Mouse (Mus musculus): ENCODE results near the gene Lzts2. TPM values are rescaled to one million over a fixed set of nuclear protein-coding genes. Genes with fewer than 3 reads are reported as not detected.

Lzts2 gene
- total RNA-seq, 2 experiments from 2014 or later, result 19.2 to 22.9 TPM

DNA sequence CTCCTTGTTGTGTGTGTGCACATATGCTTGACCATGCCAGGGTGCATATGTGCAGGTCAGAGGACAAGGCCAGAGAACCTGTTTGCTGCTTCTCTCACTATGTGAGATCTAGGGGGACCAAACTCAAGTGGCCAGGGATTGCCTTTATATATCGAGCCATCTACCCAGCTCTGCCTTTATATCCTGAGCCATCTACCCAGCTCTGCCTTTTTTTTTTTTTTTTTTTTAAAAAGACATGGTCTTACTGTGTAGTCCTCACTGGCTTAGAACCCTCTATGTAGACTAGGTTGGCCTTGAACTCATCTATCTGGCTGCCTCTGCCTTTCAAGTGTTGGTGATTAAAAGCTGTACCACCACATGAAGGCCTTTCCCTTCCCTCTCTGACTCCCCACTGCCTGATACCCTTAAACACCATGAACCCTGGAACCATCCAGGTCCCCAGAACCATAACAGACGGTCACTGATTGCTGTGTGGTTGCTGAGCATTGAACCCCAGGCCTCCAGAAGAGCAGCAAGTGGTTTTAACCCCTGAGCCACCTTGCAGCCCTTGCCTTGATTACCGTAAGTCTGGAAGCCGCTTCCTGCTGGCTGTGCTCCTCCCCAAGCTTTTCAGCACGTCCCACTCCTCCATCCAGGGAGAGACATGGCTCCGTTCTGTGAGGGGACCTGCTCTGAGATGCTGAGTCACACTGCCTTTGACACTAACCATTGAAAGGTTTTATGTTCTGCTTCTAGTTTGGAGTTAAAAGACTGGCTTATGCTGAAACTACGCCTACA, 10.3 kb upstream of the Lzts2 start:
- DNase-seq, result no peak

DNA sequence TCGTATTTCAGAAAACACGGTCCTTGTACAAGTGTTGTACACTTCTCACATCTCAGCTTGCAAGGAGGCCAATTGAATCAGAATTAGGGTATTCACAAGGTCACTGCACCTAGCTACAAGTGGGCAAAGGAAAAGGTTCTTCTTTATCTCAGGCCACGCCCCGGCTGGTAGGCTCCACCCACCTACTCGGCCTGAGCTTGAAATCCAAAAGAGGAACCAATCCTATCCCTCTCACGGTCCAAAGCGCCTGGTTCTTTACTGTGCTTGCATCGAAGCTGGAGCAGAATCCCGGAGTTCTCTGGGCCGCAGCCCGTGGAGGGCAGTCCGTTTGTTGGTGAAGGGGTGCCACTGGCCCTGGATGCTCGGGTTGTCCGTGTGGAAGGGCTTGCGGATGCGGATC, 8.8 kb upstream of the Lzts2 start, which contains the start of gene Twnk:
Gene Twnk (plus strand): TSS at position 220 of the 400 bp plus-strand sequence.
- DNase-seq, result no peak

DNA sequence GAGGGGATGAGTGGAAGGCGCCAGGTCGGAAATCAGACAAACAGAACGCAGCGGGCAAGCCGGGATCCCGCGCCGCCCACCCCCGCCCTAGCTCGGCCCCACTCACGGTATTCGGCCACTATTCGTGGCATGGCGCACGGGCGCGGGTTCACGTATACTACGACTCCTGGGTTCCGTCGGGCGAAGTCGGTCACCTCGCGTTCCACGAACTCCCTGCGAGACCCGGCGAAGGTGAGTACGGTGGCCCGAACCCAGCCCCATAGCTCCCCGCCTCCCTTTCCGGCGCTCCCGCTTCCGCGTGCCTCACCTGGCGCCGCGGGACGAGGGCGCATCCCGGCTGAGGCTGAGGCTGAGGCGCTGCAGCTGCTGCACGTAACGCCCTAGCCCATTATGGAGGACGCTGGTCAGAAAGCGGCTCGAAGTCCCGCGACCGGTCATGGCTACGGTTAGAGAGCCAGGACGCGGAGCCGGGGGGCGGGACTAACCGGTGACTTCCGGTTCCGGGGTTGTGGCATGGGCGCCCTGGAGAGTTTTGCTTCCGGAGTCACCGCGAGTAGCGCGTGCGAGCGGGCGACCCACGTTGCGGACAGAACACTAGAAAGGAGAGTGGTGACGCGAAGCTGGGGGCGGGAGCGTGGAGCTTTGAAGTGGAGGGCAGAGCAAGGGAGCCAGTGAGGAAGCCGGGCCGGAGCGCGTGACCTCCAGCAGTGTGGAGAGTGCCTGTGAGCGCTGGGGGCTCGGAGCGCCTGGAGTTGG, 8.1 kb upstream of the Lzts2 start, which contains the start of gene Mrpl43:
Gene Mrpl43 (minus strand): TSS at position 486 of the 756 bp plus-strand sequence.
- peak; percentile 93 for DNase-seq

DNA sequence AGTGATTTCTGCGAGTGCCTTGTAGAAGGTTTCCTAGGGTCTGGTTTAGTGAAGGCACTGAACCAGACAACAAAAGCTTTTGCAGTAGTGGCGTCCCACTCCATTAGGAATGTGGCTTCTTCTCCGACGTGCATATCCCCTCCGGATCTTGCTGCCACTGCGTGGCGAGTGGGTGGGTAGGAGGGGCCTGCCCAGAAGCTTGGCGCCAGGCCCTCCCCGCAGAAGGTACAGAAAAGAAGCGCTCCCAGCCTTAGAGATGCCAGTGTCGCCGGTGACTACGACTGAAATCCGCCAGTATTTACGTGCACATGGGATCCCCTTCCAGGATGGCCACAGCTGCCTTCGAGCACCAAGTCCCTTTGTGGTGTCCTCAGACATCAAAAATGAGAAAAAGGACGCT, 7.2 kb upstream of the Lzts2 start:
- DNase-seq, result no peak

DNA sequence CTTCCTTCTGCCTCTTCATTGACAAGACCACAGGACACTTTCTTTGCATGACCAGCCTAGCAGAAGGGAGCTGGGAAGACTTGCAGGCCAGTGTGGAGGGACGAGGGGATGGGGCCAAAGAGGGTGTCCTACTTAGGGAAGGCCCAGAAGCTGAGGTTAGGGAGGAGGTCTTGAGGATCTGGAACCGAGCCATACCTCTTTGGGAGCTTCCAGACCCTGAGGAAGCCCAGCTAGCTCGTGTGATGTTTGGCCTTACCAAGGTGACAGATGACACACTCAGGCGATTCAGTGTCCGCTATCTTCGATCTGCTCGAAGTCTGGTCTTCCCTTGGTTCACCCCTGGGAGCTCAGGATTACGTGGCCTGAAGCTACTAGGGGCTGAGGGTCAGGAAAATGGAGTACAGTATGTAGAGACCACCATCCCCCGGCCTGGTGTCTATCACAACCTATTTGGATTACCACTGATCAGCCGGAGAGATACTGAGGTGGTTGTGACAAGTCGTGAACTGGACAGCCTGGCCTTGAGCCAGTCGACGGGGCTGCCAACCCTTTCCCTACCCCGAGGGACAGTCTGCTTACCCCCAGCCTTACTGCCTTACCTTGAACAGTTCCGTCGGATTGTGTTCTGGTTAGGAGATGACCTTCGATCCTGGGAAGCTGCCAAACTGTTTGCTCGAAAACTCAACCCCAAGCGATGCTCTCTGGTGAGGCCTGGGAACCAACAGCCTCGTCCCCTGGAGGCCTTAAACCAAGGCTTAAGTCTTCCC, 6.6 kb upstream of the Lzts2 start:
- DNase-seq, result no peak

DNA sequence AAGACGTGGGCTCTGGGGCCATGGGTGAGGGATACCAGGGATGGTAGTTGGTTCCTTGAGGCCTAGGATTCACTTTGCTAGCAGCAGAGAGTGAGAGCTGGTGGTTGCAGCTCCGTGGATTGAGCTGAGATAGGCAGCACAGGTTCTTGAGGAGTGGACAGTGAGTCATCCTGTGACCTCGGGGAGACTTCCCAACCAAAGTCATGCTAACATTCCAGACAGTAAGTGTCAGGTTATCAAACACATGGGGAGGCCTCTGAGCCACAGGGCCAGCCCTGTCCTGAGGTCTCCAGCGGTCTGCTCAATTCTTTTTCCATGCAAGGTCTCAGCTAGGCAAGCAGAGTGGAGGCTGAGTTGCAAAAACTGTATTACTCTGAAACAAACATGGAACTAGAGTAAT, 3.6 kb upstream of the Lzts2 start:
- DNase-seq, result no peak

DNA sequence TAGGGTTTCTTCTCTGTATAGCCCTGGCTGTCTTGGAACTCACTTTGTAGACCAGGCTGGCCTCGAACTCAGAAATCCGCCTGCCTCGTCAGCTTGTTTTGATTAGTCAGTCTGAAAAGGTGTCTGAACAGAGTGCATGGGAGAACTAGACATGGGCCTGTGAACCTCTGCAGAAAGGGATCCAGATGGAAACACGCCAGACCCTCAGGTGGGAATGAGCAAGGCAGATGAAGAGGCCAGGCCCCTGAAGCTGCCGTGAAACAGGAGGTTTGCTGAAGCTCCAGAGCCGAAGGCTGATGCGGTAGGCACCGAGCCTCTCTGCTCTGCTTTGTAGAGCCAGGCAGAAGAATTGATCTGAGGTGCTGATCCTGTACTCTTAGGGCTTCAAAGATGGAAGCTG, 2.0 kb upstream of the Lzts2 start:
- no peak for DNase-seq

DNA sequence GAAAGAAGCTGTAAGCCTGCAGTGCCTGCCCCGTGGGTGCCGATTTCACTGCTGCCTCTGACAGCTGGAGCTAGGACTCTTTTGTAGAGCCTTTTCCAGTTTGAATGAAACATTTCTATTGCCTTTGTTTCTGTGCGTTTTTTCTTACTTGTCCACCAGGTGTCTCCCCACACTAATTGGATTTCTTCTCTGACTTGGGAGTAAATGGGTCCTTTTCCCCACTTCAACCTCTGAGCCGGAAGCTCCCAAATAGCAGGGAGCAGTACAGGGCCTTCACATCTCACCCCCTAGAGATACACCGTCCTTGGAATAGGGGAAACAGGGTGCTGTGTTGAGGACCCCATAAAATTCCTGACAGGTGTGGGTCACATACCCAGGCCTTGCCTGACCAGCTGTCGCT, 1.6 kb upstream of the Lzts2 start:
- no peak for DNase-seq

DNA sequence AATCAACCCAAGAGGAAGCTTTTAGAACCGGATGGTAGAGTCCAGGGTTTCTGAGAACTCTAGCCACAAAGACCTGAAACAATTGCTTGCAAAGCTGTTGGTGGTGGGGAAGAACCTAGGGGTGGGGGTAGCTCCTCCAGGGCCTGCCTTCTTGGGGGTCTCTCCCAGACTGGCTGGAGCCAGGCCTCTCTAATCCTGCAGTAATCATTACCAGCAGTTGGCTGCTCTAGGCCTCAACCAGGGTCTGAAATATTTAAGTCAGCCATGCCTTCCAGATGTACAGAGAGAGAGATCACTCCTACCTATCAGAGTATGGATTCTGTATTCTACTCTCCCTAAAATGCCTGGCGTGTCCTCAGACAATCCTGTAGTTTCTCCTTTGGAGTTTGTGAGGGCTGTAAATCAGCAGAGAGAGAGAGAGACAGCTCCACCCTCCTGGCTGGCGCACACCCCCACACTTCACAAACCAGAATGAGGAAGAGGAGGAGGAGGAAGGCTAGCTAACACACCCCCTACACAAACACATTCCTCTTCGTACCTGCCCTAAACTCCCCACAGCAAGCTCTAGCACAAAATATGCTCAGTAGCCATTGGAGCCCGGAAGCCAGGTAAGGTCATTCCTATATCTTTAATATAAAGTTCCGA, 511 bp upstream of the Lzts2 start:
- no peak for DNase-seq

DNA sequence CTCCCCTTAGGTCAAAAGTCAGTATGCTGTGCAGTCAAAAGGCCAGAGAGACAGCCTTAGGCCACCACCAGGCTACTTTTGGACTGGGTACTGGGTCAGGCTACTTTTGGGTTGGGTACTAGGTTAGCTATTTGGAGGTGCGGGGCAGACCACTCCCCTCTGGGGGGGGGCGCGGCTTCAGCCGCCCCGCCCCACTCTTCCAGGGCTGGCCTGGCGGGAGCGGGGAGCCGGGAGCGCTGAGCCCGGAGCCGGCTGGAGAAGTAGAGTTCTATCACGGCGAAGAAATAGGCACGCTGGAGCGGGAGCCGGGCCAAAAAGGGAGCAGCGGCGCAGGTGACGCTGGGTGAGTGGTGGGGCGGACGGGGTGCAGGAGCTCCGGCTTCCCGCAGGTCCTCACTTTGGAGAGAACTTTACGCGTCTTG, 778 bp downstream of the Lzts2 start:
- DNase-seq, result peak; percentile 76

DNA sequence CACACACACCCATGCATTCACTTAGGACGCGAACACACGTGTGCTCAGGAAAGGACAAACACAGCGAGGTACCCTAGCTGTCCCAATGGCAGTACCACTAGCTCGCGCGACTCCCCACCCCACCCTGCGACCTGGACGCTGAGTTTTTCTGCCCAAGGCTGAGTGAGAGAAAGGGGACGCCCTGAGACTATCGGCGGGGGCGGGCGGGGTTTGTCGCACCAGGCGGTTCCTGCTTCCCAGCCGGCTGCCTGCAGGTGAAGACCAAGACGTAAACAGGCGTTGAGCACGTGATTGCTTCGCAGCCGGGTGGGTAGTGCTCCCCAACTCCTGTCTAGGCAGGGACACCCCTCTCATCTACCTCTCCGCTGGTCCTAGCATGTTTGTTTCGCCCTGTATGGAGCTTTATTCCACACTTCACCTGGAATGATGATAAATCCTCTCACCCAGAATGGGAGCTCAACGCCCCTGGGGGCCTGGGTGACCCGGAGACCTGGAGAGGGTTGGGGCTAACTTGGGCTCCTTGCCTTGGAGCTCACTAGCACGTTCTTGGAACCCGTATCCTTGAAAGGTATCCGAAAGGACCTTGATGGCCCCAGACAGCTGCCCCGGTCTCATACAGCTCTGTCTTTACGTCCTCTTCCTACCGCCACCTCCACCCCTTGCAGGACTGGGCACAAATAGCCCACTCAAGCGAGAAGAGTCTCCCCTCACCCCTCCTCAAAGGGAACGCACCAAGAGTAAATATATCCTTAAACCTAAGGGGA, 1.5 kb downstream of the Lzts2 start:
- DNase-seq, result peak; percentile 70

DNA sequence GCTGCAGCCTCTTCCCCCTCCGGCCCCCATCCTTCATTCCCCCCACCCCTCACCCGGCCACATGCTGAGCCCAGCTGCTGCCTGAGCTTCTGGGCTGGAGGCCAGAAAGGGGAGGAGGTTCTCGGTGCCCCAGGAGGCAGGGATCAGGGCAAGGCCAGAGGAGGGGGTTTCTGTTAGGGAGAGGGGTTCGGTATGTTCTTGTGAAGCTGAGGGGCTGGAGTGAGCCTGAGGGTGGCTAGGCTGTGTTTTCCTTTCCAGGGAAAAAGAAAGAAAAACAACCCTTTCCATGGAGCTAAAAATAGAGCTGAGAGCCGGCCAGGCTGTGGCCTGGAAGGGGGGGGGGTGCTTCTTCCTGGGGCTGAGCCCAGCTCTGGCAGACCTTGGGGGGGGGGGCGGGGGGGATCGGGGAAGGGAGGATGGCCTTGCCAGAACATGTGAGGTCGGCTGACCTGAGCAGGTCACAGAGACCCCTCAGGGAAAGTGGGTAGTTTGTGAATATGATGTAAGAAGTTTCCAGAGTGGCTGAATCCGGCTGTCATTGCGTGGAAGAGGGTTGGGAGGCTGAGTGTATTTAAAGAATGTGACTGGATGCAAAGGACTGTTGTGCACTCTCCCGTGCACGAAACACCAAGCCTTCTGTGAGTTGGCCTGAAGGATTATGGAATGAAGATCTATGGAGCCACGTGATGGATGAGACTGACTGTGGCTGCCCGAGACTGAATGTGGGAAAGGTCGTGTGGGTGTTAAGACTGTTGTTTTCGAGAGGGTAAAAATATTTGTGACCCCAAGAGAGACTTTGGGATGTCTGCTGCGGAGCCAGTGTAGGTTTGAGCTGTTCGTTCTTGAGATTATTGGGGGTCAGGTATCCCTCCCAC, 2.4 kb downstream of the Lzts2 start:
- peak; percentile 84 for DNase-seq

DNA sequence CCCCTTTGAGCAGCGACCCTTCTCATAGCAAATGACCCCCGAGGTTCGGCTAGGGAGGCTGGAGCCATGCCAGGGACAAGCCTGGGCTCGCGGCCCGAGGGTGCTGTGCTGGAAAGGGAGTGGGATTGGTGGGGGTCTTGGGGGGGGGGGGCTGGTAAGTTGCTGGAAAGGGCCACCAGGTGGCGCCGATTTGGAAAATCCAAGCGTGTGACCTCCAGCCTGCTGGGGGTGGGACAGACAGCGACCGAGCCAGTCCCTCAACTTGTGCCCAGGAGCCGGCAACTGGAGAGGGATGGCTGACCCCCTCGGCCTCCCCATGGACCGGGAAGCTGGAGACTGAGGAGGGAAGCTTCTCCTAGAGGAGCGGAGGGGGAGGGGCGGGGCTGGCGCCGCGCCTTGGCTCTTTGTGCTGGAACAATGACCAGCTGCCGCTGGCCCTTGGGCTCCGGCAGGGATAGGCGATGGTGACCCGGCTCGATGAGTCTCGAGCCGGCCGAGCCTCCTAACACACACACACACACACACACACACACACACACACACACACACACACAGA, 3.1 kb downstream of the Lzts2 start:
- DNase-seq, result peak; percentile 92

DNA sequence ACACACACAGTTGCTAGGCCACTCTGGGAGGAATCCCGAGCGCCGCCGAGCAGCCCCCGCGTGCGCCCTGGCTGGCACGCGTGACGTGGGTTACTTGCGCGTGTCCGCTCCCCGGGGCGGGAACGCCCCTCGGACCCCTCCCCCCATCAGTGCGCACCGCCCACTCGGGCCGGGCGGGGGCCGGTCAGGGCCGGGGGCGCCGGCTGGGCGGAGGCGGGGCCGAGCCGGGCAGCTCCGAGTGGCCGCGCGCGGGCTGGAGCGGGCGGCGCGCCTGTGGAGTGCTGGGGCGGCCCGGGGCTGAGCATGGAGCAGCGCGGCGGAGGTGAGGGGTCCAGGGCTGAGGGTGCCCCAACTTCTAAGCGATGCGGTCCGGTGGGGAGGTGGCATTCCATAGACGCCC, 3.7 kb downstream of the Lzts2 start:
- DNase-seq, result peak; percentile 91

DNA sequence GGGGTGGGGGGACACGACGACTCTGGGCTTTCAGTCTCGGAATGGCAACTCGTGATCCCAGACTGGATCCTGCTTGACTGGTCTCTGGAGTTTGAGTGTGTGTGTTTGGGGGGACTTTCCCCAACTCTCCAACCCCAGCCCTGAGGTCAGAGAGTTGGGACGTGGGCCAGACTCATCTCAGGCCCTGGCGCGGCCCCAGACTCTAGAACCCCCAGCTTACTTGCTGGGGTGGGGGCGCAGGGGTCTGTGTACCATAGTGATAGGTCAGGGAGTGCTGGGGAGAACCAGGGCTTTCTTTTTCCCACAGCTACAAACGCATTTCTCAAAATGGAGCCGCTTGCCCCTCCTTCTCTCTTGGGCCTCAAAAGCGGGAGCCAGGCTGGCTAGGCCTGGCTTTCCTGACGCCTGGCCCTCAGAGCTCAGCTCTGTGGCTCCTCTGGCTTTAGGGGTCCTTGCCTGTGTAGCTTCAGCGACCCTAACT, 4.2 kb downstream of the Lzts2 start:
- no peak for DNase-seq

DNA sequence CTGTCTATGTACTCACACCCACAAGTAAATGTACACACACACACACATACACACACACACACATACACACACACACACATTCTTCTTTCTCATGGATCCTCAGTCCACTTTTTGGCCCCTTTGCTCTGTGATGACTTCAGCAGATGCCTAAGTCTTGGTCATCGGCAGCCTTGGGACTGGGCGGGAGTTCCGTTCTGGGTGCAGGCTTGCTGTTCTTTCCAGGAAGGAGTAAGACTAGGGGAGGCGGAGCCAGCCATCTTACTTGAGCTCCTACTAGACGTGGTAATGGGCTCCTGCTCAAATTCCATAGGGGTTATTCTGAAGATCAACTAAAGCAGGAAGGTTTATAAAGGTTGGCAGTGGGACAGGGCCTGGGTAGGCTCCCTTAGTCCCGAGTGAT, 6.1 kb downstream of the Lzts2 start:
- peak; percentile 77 for DNase-seq

DNA sequence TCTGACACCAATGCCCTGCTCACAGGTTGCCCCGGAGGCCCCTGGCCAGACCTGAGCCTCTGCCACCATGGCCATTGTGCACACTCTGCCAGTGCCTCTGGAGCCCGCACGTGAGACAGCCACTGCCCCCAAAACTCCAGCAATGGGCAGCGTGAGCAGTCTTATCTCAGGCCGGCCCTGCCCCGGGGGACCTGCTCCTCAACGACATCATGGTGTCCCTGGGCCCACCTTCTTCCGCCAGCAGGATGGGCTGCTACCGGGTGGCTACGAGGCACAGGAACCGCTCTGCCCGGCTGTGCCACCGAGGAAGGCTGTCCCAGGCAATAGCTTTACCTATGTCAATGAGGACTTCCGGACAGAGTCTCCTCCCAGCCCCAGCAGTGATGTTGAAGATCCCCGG, 7.1 kb downstream of the Lzts2 start:
- no peak for DNase-seq

DNA sequence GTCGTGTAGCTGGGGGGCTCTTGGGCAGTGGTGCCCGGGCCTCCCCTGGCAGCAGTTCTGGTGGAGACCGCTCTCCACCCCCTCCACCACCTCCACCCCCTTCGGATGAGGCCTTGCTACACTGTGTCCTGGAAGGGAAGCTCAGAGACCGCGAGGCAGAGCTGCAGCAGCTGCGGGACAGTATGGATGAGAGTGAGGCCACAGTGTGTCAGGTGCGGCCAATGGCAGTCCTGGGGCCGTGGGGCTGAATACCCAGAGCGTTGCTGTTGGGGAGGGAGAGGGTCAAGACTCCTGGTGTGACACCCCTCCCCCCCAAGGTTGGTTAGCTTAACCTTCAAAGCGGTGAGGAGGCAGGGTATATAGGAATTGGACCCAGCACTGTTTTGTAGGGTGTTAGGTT, 9.8 kb downstream of the Lzts2 start:
- DNase-seq, result no peak

DNA sequence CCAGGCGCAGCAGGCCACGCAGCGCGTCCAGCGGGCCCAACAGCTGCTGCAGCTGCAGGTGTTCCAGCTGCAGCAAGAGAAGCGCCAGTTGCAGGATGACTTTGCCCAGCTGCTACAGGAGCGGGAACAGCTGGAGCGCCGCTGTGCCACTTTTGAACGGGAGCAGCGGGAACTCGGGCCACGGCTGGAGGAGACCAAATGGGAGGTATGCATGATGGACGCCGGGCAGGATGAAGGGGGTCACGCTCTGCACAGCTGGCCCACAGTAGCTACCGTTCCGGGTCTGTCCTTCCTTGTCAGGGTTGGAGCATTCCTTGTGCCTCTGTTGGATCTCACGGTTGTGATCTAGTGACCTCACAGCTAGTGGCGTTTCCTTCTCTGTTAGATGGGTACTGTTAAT, 10.6 kb downstream of the Lzts2 start:
- no peak for DNase-seq

Data from gastrocnemius, postnatal 25 days (tissue).